Mouse (Mus musculus): ENCODE data around the gene Lrrc4b. TPM values are rescaled to one million over a fixed set of nuclear protein-coding genes. Genes with fewer than 3 reads are reported as not detected.

Gene Lrrc4b
- total RNA-seq, 4 experiments from 2014 or later, result 278 to 302 (median 291) TPM

DNA sequence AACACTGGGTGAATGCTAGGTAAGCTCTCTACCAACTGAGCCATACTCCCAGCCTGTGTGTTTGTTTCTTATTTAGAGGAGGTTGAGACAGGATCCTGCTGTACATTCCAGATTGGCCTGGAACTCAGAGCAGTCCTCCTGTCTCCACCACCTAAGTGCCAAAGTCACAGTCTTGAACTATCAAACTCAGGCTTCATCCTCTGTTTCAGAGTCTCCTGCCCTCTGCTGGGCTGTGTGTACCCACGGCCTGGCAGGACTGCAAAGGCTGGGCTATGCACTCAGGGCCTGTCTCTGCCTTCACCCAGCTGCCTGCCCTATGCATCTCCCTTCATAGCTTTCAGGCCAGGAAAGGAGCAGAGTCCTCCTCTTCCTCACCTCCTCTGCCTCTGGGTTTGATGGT lies 7.4 kb downstream of the Lrrc4b start:
- no peak for DNase-seq (ENCODE audit: low spot score in 2 of 2)

- no peak for DNase-seq (ENCODE audit: low spot score in 2 of 2)
Measured at GRCm38 (mm10) chr7:44437188-44437587, 8.4 kb downstream of the Lrrc4b start.

GRCm38 (mm10) chr7:44437933-44438332 lies 9.1 kb downstream of the Lrrc4b start:
- DNase-seq (ENCODE audit: low spot score in 2 of 2), result no peak

DNA sequence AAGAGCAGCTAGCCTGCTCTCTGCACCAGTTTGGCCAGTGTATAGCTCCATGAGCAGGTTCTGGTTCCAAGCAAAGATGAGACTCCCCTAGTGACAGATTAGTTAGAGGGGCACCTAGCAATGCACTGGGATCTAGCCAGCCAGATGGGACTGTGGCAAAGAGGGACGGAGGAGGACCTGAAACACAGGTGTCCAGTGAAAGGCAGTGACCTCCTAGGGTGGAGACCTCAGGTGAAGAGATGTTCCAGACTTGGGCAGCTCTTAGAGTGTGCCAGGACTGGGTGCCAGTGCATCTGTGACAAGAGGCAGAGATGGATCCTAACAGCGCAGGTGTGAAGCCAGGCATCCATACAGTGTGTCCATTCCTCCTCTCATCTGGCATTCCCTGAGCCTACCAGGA lies 10.9 kb downstream of the Lrrc4b start:
- no peak for DNase-seq (ENCODE audit: low spot score in 2 of 2)

DNA sequence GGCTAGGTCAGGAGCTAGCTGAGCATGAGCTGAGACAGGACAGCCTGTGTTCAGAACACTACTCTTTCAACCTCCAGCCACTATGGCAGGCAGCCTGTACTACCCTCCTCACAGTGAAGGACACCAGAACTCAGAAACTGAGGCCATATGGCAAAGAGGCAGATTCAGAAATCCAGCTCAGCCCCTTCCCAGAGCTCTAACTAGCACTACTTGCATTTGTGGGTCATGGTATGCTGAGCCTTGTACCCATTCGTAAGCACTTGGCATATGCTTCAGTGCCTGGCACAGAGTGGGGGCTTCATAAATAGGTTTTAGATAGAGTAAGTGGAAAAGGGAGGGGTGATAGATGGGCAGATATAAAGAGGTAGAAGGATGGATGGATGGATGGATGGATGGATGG lies 11.7 kb downstream of the Lrrc4b start:
- no peak for DNase-seq (ENCODE audit: low spot score in 2 of 2)

DNA sequence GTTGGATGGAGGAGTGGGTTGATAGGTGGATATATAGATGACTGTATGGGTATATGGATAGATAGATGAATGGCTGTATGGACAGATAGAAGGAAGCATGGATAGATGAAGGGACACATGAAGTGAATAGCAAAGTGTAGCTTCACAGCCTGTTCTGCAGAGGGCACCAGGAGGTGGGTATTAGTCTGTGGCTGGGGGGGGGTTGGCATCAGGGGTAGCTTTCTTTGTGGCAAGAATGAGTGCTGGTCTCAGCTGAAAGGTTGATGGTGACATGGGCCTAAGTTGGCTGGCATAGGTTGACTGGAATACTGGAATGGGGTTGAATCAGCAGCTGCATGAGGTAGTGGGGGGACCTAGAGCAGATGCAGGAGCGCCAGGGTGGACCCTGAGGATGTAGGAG lies 12.4 kb downstream of the Lrrc4b start:
- no peak for DNase-seq (ENCODE audit: low spot score in 2 of 2)

DNA sequence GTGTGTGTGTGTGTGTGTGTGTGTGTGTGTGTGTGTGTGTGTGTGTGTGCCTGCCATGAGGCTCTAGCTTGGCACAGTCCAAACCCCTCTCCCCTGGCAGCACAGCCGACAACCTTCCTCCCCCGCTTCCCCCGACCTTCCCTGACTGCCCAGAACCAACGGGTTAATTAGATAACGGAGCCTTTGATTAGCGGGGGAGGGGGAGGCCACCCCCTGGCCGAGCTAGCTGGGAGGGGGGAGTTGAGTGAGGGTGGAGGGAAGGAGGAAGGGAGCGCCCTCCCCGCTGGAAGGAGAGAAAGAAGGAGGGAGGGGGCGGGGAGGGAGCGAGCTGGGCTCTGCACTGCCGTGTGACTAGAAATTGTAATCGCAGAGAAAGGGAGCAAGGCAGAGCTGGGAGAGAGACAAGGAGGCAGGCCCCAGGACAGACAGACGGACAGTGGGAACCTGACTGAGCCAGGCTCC lies 12.9 kb downstream of the Lrrc4b start:
- DNase-seq (ENCODE audit: low spot score in 2 of 2), result peak in 1 of 2 experiments; percentile 72

- no peak for DNase-seq (ENCODE audit: low spot score in 2 of 2)
Measured at GRCm38 (mm10) chr7:44442407-44442821, 13.6 kb downstream of the Lrrc4b start.

DNA sequence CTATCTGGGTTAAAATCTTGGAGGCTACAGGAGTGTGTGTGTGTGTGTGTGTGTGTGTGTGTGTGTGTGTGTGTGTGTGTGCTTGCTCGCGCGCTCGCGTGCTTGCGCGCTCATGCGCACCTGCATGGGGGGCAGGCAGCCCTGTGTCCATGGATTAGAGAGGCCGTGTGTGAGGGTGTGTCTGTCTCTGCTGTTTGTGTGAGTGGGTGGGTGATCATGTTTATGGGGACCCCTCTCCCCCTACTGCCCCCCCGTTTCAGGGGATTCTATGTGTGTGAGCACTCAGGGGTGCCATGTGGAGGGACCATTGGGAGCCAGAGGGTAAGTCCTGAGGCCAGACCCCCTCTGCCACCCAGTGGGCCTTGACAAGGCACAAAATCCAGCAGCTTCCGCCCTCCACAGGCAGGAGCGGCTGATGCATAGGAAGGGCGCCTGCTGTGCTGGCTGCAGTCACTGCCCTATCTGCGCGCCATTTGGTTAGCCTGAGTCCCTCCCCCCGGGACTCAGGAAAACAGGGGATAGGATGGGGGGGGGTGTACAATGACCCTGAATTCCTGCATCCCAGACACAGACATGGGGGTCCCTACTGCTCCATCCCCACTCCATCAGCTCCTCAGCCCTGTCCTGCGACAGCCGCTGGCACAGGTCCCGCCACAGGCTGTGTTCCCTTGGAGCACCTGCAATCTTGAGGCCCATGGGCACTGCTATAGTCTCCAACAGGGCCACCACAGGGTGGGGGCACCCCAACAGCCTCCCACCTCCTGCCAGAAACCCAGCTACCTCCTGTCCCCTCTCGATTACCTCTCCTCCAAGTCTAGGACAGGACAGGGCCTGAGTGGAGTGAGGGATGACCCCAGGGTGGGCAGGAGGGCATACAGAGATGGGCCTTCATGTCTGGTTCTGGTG lies 14.7 kb downstream of the Lrrc4b start:
- DNase-seq (ENCODE audit: low spot score in 2 of 2), result no peak

GRCm38 (mm10) chr7:44444886-44445527 lies 16.2 kb downstream of the Lrrc4b start:
- no peak for DNase-seq (ENCODE audit: low spot score in 2 of 2)

- DNase-seq (ENCODE audit: low spot score in 2 of 2), result no peak
Measured at GRCm38 (mm10) chr7:44445528-44445923, 16.7 kb downstream of the Lrrc4b start.

DNA sequence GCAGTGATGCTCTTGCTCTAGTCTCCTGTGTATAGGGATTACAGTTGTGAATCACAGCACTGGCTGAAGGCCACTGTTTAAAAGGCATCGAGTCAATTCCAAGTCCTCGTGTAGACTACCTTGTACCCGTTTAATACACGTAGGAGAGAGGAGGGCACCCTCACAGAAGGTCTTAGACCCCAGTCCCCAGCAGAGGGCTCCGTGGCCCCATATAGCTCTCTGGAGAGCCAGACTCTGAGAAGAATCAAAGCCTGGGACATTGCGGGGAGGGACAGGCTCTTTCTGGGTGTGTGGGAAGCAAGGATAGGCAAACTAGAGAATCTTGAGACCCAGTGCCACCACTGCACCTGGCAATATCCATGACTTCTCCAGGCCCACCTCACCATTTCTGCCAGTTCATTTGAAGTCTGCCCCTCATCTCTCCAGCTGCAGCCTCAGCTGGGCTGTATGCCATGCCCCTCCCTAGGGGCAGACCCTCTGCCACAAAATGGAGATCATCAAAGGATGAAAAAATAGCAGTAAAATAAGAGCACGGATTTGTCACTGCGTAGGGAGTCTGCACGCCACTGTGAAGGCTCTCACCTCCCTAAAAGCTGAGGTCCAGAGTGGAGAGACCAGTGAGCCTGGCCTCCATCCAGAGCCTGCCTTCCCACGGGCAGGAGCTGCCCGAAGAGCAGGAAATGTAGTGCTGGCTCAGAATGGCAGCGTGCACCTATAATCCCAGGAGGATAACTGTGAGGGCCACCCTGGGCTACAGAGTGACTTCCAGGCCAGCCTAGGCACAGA lies 17.4 kb downstream of the Lrrc4b start:
- DNase-seq (ENCODE audit: low spot score in 2 of 2), result no peak

DNA sequence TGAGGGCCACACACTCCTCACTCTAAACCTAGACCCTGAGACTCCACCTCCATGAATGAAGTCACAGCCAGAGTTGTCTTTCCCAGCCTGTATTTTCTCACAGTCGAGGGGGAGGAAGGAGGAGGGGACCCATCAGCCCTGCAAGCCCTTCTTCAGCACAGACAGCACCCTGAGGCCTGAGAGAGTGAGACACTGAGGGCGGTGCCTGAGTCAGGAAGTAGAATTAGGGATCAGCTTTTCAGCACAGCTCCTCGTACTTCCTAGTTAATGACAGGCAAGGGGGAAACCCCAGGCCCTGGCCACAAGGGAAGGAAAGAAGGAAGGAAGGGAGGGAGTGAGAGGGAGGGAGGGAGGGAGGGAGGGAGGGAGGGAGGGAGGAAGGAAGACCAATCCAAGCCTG lies 24.4 kb downstream of the Lrrc4b start:
- no peak for DNase-seq (ENCODE audit: low spot score in 2 of 2)

GRCm38 (mm10) chr7:44456302-44456701 lies 27.5 kb downstream of the Lrrc4b start:
- DNase-seq (ENCODE audit: low spot score in 2 of 2), result no peak

DNA sequence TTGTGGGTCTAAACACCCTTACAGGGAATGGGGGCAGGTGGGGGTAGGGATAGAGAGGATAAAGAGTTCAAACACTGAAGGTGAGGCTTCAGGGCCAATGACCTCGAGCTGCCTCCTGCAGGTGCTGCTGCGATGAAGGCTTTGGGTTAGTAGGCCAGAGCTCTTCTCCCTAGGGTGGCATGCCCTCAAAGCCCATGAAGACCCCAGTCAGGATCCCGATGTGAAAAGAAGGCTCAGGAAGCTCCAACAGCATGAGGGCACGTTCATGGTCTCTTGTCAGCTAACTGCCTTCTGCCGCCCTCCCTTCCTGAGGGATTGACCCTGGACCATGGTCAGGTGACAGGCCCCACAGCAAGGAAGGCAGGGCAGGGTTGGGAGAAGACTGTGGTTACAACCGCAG lies 31.2 kb downstream of the Lrrc4b start:
- DNase-seq (ENCODE audit: low spot score in 2 of 2), result no peak

DNA sequence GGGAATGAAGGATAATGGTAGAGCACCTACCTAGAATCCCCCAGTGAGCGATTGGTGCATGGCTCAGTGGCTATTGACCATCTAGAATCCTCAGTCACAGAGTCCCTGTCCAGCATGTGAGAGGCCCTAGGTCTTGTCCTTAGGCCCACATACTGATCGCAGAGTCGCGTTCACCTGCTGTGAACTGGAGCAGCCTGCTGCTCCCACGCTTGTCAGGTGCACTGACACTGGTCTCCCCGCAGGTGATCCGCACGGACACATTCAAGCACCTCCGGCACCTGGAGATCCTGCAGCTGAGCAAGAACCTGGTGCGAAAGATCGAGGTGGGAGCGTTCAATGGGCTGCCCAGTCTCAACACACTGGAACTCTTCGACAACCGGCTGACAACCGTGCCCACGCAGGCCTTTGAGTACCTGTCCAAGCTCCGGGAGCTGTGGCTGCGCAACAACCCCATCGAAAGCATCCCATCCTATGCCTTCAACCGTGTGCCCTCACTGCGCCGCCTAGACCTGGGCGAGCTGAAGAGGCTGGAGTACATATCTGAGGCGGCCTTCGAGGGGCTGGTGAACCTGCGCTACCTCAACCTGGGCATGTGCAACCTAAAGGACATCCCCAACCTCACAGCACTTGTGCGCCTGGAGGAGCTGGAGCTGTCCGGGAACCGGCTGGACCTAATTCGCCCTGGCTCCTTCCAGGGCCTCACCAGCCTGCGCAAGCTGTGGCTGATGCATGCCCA lies 32.1 kb downstream of the Lrrc4b start:
- DNase-seq (ENCODE audit: low spot score in 2 of 2), result peak in 1 of 2 experiments; percentile 18

- DNase-seq (ENCODE audit: low spot score in 2 of 2), result peak in 1 of 2 experiments; percentile 19
Measured at GRCm38 (mm10) chr7:44461503-44462217, 32.8 kb downstream of the Lrrc4b start.

DNA sequence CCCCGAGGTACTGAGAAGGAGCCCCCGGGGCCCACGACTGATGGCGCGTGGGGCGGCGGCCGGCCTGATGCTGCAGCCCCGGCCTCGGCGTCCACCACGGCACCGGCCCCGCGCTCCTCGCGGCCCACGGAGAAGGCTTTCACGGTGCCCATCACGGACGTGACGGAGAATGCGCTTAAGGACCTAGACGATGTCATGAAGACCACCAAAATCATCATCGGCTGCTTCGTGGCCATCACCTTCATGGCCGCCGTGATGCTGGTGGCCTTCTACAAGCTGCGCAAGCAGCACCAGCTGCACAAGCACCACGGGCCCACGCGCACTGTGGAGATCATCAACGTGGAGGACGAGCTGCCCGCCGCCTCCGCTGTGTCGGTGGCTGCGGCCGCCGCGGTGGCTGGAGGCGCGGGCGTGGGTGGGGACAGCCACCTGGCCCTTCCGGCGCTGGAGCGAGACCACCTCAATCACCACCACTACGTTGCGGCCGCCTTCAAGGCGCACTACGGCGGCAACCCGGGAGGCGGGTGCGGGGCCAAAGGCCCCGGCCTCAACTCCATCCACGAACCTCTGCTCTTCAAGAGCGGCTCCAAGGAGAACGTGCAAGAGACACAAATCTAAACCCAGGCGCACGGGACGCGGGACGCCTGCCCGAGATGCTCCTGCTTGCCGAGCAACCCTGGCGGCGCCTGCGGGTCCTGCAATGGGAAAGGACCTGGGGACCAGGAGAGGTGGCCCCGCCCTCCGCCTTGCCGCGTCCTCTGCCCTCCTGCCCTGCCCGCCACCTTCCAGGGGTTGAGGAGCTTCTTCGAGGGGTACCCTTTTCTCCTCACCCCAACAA lies 33.6 kb downstream of the Lrrc4b start:
- DNase-seq (ENCODE audit: low spot score in 2 of 2), result peak in 1 of 2 experiments; percentile 30

DNA sequence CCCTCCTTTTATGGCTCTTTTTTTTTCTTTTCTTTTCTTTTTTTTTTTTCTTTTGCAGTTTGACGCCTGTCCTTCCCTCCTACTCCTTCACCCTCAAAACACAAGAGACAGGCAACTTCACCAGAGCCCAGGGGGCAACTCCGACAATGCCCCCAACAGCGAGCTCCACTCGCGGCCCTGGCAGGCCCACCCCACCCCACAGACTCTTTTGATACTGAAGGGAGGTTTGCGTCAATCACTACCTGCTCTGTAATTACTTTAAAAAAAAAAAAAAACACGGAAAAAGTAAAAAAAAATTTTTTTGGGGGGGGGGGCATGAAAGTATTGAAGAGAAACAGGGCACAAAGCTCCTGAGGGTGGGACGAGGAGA lies 34.2 kb downstream of the Lrrc4b start:
- no peak for DNase-seq (ENCODE audit: low spot score in 2 of 2)
